Mouse (Mus musculus): Measurements from ENCODE around the gene Spsb4. TPM values are rescaled to one million over a fixed set of nuclear protein-coding genes. Genes with fewer than 3 reads are reported as not detected.

Spsb4 gene
- total RNA-seq, 2 experiments from 2014 or later = 3.1 to 4.1 TPM

DNA sequence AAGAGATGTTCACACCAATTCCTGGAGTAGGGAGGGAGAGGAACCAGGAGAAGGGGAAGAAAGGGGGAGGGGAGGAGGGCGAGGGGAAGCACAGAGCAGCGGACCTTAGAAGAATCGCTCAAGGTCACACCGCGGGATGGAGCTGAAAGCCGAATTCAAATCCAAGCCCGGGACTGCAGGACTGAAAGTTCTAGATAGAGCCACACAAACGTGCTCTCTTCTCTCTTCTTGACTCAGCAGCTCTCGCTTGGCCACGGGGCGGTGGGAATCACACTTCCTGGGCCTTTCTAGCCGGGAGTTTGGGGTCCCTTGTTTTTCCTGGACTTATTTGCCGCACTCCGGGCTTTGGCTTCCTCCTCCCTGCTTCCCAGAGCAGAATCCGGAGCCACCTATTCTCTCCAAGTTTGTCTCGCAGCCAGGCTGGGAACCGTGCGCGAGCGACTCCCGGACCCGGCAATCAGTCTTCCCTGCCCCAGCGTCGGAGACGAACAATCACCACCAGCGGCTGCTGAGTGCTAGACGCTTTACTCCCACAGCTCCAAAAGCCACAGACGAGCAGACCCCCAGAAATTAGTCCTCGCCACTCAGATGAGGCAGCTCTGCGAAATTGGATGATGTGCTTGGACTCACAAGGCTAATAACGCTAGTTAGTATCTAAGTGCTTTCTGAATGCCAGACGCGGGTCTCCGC is 1.4 kb downstream of the Spsb4 start:
- no peak for ATAC-seq (ENCODE audit: poor library complexity, severe bottlenecking)

DNA sequence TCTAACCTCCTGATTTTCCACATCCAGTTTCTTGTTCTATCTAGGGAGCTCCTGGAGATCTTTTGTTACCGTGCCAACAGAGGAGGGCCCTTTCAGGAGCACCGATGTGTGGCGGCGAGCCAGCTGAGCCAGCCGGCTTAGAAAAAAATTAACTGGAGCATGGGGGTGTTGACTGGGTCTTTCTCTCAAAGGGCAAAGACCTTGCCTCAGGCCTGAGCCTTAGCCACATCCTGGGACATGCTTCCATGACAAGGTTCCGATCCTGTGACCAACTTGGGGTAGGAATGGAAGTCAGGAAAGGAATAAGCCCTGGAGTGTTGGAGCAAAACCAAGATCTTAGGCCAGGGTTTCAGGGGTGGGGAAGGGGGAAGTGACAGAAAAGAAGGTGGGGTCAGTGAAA is 2.9 kb downstream of the Spsb4 start:
- no peak for ATAC-seq (ENCODE audit: poor library complexity, severe bottlenecking)

DNA sequence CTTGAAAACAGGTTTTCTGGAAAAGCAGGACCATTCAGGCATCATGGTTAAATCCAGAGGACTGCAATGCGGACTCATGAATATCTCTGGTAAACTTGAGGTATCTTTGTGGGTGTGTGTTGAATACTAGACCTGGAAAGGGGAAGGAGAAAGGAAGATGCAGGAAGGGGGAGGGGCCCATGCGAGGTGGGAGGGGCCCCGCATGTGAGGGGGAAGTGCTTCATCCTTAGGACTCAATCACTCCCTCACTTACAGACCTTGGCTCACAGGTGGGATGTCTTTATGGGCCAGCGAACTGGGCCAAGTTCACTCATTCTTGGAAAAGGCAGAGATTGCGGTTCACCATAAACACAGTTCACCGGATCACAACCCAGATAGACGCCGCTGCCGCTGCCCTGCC is 4.9 kb downstream of the Spsb4 start:
- ATAC-seq (ENCODE audit: poor library complexity, severe bottlenecking) = no peak

DNA sequence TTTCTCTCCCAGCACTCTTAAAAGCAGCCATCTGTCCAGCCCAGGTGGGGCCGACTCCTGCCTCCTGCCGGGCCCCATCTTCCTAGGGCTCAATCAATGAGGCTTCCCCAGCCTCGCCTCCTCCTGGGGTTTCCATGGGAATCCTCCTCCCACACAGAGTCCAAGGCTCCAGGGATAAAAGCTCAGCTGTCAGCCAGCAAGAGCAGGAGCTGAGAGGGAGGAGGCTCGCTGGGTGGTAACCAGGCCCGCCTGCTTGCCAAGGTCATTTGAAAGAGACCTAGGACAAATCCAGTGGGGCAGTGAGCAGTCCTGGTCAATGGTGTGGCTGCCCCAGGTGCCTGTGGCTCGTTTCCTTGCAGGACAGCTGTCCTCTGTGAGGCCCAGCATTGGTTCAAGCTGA is 5.5 kb downstream of the Spsb4 start:
- ATAC-seq (ENCODE audit: poor library complexity, severe bottlenecking) = no peak

DNA sequence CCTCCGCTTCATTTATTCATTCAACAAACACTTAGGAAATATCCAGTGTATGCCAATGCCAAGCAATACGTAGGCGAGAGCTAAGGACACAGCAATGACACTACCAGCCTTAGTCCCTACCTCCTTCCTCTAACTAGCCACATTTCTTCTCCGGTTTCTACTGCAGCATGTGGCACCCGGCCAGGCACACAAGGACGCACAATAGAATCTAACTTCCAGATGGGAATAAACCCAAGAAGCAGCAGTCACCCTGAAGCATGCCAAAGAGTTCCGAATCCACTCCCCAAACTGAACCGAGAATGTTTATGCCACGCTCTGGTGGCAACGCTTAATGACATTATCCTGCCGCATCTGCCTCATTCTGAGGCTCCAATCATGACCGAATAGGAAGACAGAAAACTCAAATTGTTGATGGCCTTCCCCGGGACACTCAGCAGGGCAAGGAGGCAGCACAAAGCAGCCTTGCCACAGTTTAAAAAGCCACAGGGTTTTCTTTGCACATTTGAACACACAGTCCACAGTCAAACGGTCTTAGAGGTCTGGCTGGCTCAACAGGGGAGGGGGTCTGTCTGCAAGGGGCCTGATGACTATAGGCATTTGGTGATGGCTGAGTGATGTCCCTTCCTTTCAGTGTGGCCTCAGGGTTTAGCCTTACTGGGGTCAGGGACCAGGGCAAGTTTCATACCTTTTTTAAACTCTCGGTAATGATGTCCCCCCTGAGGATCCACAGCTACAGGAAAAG is 7.0 kb downstream of the Spsb4 start:
- ATAC-seq (ENCODE audit: poor library complexity, severe bottlenecking) = no peak

DNA sequence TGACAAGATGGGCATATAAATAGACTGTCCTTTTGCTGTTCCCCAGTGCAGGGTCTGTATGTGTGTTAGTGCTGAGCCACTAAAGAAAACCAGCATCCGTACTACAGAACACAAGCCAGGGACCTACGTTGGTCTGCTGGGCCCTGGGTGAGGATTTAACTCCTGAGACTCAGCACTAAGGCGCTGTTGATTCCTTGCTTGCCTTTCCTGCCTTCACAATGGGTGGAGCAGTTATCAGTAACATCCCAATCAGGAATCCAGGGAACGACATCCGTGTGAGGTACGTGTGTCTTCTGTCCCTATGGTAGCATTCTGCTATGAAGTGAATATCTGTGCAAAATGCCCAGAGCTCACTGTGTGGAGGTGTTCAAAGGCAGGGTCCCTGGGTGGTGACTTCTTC is 8.2 kb downstream of the Spsb4 start:
- no peak for ATAC-seq (ENCODE audit: poor library complexity, severe bottlenecking)

DNA sequence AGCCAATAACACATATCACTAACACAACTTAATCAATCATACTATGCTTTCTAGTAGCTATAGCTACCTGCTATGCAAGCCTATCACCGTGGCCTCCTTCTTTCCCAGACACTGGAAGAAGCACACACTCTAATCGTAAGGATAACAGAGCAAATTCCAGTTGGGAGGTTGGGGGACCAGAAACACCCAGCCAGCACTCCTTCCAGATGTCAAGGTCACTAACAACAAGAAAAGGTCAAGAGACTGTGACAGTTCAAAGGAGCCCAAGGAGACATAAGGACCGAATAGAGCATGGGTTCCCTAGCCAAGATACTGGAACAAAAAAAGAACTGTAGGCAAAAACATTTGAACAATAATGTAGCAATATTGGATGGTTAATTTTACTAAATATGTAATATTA is 13.9 kb downstream of the Spsb4 start:
- no peak for ATAC-seq (ENCODE audit: poor library complexity, severe bottlenecking)

DNA sequence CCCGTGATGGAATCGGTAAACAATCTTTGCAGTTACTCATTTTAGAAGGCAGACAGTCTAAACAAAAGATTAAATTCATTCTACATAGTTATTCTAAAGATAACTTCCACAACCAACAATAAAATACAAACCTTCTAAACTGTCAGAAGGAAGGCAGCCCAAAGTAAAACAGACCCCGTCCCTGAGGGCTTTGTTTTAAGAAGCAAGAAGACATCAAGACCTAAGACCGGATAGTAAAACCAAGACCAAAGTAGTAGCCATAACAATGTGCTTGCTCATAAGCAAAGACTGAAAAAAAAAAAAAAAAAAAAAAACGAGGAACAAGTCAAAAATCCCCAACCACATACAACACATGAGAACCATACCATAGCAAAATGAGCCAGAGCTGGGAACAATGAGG is 15.5 kb downstream of the Spsb4 start:
- ATAC-seq (ENCODE audit: poor library complexity, severe bottlenecking) = no peak

DNA sequence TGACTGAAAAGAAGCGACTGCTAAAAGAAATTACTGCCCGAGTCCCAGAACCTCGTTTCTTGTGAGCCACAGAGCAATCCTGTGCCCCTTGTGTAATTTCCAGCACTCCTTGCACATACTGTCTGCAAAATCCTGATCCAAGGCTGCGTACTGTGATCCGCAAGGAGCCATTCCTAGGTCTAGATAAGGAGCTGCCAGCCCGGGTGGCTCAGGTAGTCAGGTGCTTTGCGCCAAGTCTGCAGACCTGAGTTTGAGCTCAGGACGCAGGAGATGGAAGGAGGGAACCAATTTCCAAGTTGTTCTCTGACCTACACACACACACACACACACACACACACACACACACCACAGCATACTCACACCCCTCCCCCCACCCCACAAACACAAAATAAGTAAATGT is 16.0 kb downstream of the Spsb4 start:
- ATAC-seq (ENCODE audit: poor library complexity, severe bottlenecking) = no peak

DNA sequence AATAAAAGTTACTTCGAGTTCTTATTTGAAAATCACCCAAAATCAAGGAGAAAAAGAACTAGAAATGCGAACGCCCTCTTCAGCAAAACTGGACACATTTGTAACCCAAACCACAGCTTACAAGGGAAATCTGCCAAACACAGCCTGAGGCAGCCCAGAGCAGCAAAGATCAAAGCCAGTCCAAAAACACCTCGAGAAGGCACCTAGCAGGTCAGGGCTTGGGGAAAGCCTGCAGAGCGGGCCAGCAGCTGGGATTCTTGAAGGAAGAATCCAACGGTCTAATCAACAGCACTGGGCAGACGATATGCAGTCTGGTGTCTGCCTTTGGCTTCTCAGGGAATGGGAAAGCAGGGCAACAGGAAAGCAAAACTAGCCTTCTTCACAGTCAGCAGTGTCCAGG is 16.6 kb downstream of the Spsb4 start:
- no peak for ATAC-seq (ENCODE audit: poor library complexity, severe bottlenecking)

DNA sequence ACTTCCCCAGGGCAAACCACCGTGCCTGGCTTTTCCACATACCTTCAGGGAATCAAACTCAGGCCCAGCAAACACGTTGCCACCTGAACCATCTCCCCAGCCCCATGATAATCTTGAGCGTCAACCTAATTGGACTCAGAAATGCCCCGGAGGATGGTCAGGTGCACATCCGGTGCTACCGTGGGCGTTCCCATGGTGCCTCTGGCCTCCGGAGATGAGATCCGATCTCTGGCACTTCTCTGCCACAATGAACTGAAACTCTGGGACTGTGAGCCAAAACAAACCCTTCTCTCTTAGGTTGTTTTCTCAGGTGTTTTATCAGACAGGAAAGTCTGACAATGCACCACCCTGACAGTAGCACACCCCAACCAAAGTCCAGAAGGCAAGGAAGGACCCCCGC is 17.2 kb downstream of the Spsb4 start:
- no peak for ATAC-seq (ENCODE audit: poor library complexity, severe bottlenecking)

DNA sequence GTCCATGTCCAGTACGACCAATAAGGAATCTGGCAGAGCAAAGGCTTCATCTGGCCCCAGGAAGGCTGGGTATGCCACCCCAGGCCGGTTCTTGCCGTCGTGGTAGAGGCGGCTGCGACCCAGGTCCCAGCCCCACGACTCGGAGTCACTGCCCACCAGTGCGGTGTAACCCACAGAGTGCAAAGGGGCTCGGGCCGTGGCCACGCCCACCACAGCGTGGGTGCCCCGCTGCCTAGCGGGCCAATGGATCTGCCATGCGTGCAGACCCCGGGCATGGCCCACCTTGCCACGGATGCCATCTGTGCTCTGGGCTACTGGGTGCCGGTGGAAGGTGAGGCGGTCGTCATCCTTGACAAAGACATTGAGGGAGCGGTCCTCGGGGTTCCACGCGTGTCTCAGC is 22.9 kb downstream of the Spsb4 start:
- no peak for ATAC-seq (ENCODE audit: poor library complexity, severe bottlenecking)

DNA sequence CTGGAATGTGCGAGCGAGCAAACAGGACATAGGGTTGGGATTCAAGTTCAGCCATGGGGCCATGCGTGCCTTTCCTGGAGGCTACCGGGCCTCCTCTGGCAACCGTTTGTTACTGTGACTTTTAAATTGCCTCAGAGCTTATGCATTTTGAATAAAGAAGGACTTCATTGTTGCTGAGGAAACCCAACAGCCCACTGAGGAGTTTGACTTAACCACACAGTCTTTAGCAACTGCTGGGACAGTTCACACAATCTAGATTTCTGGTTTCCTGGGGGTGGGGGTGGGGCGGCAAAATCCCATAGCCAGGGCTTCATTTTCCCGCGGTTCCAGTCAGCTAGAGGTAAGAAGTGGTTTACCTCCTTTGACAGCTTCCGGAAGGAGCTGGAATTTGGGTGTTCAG is 23.9 kb downstream of the Spsb4 start:
- no peak for ATAC-seq (ENCODE audit: poor library complexity, severe bottlenecking)

DNA sequence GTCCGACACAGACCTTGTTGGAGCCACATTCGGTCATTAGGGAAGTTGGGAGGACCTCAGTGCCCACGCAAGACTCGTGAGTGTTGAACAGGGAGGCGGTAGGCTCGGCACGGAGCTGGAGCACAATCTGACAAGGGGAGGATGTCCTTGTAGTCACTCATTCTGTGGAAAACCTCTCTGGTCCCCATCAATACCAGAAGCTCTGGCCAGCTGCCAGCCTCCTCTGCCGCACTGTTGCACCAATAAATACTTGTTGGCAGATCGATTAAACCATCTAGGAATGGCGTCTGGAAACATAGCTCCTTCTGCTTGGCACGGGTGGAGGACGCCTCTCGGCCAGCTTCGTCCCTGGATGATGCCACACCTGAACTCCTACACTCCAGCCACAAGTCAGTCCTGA is 27.5 kb downstream of the Spsb4 start:
- no peak for ATAC-seq (ENCODE audit: poor library complexity, severe bottlenecking)

DNA sequence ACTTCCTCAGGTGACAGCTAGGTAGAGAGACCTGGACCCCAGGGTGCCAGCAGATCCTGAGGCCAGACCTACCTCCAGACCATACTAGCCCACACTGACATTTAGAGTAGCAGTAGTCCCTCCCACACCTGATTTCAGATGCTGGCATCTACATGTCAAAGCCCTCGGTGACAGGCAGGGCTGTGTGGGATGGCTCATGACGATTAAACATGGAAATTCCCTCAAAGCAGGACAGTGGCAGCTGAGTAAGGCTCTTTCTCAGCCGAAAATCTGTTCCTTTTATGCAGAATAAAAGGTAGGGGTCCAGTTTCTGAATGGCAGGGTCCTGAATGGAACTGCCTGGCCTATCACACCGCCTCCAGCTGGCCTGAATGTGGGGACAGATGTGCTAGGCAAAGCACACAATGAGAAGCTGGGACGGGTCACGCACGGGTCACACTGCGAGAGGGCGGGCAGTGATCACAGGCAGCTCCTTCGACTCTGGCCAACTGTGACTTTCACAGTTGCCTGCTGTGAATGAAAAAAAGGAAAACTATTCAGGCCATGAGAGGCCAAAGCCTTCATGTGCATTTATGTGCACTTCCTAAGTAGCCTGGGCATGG is 29.2 kb downstream of the Spsb4 start:
- ATAC-seq (ENCODE audit: poor library complexity, severe bottlenecking) = no peak

DNA sequence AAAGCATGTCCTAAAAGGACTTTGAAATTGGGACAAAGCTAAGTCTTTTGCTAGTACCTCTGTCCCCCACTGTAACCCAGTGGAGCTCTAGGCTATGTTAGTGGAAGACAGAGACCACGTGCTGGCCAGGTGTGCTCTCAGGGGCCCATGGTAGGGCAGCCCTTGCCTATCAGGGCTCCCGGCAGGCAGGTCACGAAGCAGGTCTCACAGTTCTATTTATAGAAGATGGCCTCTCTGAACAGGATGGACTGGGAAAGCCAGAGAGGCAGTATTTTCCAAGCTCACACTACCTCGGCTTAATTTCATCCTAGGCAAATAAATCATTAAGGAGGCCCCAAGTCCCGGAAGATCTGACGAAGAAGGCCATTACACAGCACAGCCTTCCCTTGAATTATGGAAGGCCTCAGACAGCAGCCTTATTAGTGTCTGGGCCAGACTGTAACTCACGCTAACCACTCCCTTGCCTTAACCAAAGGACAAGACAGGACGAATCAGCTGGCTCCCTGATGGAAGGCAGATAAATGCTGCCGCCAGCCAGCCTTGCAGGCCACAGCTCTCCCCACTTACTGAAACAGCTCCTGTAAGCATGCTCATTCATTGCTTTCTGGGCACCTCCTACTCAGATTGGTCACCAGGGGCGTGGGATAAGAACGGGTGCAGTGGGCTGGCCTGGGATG is 31.7 kb downstream of the Spsb4 start:
- no peak for ATAC-seq (ENCODE audit: poor library complexity, severe bottlenecking)

DNA sequence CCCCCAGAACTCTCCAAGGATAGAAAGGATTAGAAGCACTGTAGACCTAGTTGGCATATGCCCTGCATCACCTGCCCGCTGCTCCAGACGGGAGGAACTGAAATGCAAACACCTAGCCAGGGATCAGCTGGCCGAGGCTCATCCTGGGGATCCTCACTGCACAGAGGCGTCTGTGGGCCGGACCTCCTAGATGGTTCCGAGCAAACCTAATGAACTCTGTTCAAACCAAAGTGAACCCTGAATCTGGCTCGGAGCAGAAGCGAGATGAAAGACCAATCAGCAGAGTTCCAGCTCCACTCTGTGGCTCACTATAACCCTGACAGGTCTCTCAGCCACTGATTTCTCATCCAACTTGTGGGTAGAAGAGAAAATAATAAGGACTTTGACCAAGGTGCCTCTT is 34.6 kb downstream of the Spsb4 start:
- no peak for ATAC-seq (ENCODE audit: poor library complexity, severe bottlenecking)

DNA sequence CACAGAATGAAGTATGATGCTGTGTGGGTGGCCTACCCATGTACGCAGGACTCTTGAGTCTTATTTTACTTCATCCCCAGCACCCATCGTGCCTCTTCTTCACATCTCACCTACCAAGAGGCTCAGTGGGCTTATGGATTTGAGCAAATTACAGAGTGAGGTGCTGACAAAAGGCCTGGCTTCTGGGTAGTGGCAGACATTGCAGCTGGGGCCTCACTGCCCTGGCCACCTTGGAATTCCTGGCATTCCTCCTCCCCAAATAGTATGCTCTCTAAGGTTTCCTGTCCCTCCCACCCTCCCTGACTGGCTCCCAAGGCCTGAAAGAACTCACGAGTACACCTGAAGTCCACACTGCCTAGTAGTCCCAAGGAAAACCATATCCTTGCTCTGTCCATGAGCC is 35.7 kb downstream of the Spsb4 start:
- no peak for ATAC-seq (ENCODE audit: poor library complexity, severe bottlenecking)

DNA sequence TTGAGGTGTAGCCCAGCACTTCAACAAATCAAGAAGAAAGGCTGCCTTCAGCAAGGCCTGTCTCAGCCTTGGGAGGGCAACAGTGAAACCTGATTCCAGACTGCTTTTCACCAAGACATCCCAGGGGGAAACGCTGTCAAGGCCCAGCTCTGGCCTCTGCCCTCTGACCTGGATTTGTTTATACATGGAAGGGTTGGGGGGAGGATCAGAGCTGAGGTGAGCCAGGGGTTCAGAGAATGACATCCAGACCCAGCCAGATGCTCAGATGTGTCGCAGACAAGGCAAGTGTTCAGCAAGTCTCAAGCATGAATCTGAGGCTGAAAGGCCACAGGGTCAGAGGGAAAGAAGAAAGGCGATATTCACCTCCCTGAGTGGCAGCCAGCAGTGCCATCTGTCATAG is 36.3 kb downstream of the Spsb4 start:
- ATAC-seq (ENCODE audit: poor library complexity, severe bottlenecking) = no peak

DNA sequence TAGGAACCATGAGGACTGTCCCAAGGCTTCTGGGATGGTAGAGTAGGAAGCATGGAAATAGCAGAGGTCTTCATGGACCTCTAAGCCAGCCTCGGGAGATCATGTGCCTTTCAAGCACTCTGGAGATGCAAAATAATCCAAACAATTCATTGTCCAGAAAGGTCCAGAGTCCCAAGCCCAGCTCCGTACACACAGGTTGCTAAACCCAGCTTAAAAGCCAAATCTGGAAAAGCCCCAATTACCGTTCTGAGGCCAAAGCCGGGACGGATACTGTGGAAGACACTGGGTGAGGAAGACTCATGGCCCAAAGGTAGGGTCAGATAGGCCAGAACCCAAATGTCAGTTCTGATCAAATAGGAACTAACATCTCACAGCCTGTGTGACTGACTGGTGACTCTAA is 36.8 kb downstream of the Spsb4 start:
- ATAC-seq (ENCODE audit: poor library complexity, severe bottlenecking) = no peak

DNA sequence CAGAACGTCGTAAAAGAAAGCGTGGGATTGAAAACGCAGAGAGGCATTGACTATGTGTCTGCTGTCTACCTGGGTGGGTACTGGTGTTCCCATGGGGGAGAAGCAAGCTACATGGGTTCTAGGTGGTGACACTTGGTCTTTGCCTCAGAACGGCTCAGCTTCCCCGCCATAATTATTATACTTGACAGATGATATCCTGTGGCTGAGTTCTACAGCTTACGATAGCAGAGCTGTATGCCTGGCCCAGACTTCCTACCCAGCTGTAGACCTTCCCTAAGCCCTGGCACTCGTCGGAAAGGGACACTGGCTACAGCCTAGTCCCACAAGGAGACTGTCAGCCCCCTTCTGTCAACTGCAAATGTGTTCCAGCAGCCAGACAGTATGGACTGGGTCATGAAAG is 37.5 kb downstream of the Spsb4 start:
- ATAC-seq (ENCODE audit: poor library complexity, severe bottlenecking) = no peak
